Mouse (Mus musculus) adrenal gland, postnatal 4 days (tissue): Measurements from ENCODE around the gene Ccnt1. TPM values are rescaled to one million over a fixed set of nuclear protein-coding genes. Genes with fewer than 3 reads are reported as not detected.
"Not testable (repeated sequence)": the region's sequence is repeated elsewhere in the genome, so short reads cannot be mapped to it uniquely, and the experiment has no call there.

Experiments
- DNase-seq, 2 experiments: peaks; one replicate each; pipeline ENCODE4 v3.0.0; 2021 to 2022; ENCODE audit warnings: low spot score in 2 of 2, mixed read lengths in 2 of 2
- total RNA-seq, 2 experiments: library from RNA; stranded (reverse); gene quantifications; 2 replicates each; pipeline ENCODE4 v1.2.3; 2021

The Ccnt1 gene
- total RNA-seq, 2 experiments from 2014 or later: 52.8 to 65.1 TPM

DNA sequence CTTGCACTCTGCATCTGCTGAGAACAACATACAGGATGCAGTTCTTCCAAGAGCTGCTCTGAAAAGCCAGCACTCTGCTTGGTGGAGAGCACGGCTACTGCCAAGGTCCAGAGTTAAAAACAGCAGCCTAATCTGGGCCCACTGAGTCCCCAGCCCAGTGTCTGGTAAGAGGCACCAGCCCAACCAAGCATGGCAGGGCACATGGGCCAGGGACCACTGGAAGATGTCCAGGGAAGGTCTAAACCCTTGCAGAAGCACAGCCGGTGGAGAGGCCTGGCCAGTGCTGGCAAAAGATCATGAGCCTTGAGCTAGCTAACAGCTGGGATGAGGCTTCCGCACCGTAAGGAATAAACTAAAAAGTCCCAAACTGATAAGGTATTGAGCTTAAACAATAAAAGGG, 14.8 kb downstream of the Ccnt1 start:
- DNase-seq: no peak

DNA sequence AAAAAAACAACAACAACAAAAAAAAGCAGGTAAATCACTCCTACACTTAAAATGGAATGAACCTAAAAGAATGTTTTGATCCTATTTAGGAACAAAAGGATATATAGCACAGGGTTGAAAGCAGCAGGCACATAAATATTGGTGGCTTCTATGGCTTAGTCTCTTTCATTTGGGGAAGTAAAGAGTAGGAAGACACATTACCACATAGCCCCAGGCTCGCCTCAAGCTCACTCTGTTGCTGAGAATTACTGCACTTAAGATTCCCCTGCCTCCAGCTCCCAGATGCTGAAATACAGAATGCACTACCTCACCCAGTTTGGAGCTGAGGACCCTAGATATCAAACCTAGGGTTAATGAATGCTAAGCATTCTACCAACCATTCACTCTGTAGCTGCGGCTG, 18.0 kb downstream of the Ccnt1 start:
- DNase-seq: no peak

DNA sequence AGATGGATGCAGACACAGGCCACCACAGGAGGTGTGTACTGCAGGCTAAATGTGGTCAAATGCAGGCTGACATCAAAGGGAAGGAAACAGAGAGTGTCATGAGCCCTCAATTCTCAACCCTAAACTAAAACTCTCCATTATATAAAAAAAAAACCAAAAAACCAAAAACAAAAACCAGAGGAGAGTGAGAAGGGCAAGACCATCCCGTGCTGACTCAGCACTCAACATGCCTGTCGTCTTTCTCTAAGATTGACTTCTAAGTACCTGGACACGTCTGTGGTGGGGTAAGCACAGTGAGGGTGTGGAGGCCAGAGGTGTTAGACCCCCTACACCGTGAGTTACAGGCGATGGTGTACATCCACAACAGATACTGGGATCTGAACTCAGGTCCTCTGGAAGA, 23.9 kb downstream of the Ccnt1 start:
- no peak for DNase-seq

DNA sequence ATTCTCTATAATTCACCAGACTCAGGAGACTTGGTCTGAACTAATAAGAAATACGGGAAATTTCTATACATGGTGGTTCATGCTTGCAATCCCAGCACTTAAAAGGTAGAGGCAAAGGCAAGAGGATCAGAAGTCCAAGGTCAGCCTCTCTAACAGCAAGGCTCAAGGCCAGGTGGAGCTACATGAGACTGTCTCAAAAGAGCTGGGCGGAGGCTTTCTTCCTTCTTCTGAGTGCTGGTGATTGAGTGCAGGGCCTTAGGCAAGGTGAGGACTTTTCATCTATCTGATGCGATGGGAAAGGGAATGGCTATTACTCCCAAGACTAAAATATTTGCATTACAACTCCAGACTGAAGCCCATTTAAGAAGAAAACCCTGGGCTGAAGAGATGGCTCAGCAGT, 25.6 kb downstream of the Ccnt1 start:
- DNase-seq: no peak

DNA sequence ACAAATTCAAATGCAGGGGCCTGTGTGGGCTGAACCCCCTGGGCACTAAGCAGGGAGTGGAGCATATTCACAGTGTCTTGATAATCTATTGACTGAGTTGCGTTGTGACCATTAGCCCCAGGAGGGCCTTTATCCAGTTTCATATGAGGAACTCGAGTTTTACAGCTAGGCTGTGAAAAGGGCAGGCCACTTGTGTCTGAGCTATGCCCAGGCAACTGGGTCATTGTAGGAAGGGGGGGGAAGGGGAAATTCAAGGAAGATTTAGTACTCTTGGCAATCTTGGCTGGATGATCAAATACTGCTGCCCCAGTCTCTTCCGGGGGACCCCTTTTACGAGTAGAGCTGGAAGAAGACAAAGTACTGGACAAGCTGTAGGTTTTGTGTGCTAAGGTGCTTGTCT, 27.4 kb downstream of the Ccnt1 start:
- no peak for DNase-seq

DNA sequence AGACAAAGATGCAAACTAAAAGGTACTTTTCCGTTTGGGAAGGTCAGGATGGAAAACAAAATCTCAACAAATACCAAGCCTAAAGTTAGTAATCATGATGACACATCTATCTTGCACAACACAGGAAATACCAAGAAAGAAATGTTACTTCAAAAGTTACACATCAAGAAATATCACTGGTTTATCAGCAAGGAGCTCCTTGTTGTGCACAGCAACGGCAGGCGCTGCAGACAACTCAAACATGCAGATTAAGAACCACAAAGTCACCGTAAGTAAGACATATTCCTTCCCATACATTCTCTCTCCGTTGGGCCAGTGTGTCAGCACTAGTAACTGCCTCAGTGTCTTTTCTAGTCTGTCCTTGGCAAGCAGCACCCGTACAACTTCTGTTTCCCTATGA, 29.7 kb downstream of the Ccnt1 start:
- no peak for DNase-seq

DNA sequence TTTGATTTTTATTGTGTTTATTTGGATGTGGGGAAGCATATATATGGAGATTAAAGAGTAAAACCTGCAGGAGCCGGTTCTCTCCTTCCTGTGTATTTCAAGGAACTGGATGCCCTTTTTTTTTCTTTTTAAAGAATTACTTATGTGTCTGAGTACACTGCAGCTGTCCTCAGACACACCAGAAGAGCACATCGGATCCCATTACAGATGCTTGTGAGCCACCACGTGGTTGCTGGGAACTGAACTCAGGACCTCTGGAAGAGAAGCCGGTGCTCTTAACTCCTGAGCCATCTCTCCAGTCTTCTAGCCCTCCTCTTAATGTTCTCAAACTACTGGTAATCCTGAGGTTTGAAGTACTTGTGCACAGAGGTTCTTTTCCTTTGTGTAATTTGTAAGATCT, 32.8 kb downstream of the Ccnt1 start:
- DNase-seq: no peak

DNA sequence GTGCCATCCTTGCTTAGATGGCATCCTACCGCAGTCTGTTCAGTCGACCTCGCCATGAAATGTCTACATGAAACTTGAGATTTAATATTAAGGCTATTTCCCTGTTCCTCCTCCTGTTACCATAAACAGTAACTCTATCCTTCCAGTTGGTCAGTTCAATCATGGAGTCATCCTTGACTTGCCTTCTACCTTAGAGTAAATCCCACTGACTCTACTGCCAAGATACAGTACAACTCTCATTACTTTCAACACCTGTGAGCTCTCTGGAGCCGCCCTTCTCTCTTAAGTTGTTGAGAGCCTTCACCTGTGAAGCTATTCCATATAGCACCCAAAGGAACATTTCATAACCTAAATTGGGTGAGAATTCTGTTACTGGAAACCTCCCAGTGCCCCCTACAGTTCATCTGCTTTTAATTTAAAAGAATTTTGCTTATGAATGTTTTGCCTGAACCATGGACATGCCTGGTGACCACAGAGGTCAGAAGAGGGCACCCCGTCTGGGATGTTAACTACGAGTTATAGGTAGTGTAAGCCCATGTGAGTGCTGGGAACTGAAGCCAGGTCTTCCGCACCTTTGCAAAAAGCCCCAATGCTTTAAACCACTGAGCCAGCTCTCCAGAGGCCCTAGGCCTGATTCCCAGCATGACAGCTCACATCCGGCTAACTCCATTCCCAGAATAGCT, 33.8 kb downstream of the Ccnt1 start:
- no peak for DNase-seq

DNA sequence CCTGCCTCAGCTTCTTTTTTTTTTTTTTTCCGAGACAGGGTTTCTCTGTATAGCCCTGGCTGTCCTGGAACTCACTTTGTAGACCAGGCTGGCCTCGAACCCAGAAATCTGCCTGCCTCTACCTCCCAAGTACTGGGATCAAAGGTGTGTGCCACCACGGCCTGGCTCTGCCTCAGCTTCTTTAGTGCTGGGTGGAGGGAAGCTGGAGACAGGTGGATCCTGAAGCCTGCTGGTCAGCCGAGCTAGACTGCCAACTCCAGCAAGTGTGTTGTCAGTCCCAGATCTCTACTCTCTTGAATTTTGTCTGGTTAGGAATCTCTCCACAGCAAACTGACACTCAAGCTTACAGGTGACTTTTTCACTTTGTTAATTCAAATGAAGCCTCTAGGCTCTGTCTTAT, 34.8 kb downstream of the Ccnt1 start:
- no peak for DNase-seq

DNA sequence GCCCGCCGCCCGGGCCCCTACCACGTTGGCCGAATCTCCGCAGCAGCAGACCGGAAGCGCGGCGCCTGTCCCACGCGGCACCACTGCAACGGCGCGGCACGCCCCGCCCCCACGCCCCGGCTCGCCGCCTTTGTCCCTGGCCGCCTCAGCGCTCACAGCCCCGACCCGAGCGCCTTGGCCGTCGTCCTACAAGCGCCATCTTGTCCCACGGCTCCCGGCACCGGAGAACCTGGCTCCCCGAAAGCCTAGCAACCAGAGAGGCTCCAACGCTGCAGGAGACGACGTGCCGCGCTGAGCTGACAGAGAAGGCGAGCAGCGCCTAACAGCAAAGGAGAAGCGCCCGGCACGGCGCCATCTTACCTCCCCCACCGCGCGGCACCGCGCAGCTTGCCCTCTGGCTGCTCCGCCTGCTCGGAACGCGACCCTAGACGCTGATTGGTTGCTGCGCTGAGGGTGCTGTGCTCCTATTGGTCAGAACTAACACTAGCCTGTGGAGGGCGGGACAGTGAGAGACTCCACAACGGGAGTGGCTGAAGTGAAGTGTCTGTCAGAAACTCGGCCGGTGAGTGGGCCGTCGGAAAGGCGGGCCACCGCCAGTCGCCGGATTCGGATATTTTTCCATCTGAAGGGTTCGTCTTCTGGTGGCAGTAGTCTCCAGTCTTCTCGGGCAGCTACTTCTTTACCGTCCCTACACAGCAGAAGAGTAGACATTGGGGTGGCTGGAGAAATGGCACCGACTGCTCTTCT, 36.7 kb downstream of the Ccnt1 start, which contains the start of gene Kansl2:
Gene Kansl2 (minus strand): TSS at position 384 of the 747 bp plus-strand sequence.
- peak; percentile 82 to 92 for DNase-seq

DNA sequence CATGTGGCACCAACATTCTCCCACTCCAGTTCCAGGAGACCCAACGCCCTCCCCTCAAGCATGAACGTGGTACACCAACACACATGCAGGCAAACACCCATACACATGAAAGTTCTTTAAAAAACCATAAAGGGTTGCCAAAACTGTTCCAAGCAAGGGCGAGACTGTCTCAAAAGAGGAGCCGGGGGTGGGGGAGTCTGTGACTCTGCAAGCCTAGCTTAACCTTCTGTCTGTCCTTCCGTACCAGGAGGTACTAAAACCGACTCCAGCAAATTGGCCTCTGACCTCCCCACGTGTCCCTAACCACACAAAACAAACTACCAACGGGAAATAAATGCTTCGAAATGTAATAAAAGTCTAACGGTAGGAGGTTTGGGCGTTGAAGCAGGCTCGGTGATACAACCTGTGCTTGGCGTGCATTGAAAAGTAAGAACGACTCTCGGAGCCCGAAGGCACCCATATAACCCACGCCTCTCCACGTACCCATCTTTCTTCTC, 37.6 kb downstream of the Ccnt1 start:
- no peak for DNase-seq

DNA sequence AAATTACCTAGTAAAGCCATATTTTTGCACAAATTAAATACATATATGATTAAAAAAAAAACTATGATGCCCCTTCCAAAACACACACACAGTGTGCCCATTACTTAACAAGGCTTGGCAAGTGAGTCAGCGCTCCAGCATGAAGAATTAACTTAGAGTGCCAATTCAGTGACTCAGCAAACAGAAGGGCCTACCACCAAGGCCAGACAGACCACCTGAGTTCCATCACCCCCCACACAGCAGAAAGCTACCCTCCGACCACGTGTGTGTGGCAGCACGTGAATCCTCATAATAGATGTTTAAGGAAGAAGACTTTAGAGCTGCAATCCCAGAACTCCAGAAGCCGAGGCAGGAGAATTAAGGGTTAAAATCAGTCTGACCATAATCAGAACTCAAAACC, 38.4 kb downstream of the Ccnt1 start:
- no peak for DNase-seq

DNA sequence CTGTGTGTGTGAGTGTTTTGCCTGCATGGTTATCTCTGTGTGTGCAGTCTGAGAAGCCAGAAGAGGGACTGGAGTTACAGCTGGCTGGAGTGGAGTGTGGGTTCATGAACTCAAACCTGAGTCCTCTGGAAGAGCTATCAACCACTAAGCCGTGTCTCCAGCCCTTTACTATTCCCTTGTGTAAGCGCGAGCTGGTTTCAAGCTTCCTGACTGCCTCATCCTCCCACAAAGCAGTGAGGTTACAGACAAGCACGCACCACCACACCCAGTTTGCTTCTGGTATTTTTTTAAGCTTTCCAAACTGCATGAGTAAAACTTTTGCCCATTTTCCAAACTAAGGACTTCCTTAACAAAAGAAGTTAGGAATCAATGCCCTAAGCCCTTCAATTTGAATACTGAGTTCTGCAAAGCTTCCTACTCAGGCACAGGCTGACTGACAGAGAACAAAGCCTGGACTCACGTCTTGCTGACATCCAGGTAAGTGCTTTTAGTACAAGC, 42.6 kb downstream of the Ccnt1 start:
- no peak for DNase-seq

DNA sequence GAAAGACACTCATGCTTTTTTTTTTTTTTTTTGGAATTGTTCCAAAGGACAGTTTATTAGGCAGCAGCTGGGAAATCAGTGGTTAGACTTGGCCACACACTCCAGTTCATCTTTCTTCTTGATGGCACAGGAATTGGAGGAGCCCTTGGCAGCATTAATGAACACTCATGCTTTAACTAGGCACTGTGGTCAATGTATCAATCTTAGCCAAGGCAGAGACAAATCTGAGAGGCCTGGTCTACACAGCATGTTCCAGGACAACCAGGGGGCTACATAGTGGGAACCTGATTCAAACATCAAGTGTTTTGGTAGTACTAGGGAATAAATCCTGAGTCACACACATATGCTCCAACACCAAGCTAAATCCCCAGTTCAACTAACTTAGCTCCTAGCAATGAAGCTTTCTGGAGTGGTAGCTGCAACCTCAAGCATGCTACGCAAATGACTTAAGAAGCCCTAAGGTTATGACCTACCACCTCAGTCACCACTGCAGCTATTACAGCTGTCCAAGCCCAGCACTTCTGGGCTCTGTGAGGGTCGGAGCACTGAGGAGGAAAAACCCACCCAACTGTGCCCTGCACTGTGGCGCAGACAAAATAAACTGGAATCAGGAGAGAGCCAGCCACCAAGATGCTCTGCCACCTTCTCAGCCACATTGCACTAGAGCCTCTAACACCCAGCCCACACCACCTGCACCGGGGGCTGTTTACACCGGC, 43.5 kb downstream of the Ccnt1 start:
- no peak for DNase-seq

DNA sequence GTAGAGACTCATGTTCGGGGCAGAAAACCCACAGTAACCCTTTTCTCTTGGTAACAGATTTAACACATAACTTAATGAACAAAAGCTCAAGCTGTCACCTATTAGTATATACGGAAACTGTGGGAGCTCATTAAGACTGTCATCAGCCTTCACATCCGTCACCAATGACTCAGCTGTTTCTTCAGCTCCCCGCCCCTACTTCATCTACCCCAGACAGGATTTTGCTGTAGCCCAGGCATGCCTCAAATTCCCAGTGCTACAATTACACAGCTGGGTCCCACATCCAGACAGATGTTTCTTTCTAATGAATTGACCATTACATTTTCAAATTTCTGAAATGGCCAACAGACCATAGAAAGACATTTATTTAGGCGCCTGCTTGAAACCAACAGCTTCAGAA, 44.7 kb downstream of the Ccnt1 start:
- no peak for DNase-seq

DNA sequence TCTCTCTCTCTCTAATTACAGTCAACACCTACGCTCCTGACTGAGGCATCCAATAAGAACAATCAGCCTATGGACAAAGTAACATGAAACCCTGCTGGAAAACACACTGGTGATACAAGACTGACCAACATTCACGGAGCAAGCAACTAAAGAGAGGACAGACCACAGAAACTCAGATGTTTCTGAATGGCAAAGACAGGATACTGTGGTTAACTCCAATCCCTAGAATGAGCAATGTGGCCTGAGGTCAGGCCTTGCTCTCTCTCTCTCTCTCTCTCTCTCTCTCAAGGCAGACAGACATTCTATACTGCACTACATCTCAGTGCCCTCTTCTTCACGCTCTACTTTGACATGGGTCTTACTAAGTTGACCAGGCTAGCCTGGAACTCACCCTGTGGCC, 49.5 kb downstream of the Ccnt1 start:
- no peak for DNase-seq

DNA sequence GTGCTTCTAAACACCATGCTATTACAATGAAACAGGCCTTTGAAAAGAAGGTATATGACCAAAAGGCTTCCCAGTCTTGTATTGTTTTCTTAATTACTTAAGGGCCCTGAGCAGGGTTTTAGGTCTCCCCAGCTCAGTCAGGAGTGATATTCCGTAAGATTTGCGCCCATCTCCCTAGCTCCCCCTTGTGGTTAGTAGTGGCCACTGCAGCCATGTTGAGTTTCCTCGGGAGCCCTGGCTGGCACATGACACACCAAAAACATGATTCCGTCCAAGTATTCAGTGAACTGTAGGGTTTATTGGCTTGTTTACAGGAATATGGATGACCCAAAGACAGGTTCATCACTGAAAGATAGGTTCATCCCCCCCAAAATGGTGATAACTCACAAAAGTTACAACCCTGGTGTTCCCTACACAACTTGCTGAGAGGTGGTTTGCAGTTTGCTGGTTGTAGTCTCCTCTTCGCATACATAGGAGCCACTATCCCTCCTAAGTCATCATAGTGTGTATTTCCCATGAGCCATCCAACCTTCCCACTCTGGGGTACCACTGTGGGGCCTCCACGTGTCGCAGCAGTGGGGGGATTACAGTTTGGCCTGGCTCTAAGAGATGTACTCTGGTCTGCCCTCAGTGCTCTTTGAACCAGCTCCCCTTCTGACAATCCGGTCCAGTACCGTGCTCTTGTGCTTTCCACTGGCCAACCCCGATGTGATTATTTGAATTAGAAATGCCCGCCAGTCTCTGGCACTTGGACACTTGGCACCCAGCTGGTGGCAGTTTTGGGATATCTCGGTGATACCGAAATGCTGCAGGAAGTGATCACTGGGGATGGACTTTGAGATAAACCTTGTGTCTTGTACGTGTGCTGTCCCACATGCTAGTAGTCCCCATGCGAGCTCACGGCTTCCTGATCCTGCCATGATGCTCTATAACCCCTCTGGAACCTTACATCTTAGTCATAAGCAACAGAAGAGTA, 53.1 kb downstream of the Ccnt1 start:
- DNase-seq: peak in 1 of 2 experiments; percentile 31

DNA sequence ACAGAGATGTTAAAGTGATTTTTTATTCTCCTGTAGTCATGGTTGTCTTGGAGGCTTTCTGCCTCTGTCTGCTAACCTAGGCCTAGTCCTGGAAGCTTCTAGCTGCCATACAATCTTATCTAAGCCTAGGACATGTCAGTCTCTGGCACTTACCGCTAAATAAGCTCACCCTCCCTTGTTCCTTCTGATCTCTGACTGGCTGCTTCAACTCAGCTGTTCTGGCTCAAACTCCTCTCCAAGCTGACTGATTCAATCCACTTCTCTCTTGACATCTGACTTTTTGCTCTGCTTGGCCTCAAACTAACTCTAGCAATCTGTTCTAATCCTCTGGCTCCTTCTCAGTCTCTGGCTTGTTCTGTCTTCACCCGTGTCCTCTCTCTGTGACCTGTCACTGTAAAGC, 55.9 kb downstream of the Ccnt1 start:
- DNase-seq: not testable (repeated sequence)

DNA sequence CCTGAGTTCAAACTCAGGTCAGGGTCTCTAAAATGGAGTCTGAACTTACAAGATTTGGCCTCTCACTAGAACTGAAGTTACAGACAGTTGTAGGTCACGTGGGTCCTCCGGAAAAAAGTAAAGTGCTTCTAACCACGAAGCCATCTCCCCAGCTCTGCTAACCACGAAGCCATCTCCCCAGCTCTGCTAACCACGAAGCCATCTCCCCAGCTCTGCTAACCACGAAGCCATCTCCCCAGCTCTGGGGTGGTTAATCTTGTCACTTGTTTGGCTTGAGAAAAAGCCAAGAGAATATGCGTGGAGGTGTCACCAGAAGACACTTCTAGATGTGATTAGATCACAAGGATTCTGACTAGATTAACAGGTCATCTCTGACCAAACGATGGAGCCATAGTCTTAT, 56.6 kb downstream of the Ccnt1 start:
- no peak for DNase-seq

DNA sequence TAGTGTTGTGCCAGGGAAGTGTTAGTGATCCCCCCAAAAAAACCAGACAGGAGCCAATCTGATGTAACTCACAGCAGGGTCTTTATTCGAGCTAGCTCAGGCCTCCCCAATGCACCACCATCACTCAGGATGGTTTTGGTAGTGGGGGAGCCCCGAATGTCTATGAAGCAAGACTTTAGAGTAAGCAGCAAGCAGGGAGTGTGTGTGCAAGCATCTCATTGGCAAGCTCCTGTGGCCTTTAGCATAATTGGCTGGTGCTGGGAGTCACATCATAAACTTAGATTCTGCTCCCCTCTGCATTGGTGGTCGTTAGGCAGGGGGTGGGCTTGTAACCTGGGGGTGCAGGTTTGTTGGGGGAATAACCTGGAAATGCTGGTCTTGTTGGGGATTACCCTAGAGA, 57.0 kb downstream of the Ccnt1 start:
- not testable (repeated sequence) for DNase-seq
